Mouse (Mus musculus) limb, embryonic 14.5 days (tissue): ENCODE results near the gene Lrba. TPM values are rescaled to one million over a fixed set of nuclear protein-coding genes. Genes with fewer than 3 reads are reported as not detected.

Source experiments
- ATAC-seq: fragments of 200-750 bp; cut with Nextera tagmentation; 2 replicates; pipeline ENCODE4 v1.8.0; 2017; ENCODE audit warnings: low read depth, moderate number of reproducible peaks, moderate TSS enrichment; ENCODE audit not compliant: low FRiP score
- DNase-seq: peaks from one replicate; pipeline ENCODE4 v3.0.0-alpha.2; 2015; ENCODE audit warnings: low spot score
- H3K27ac ChIP-seq: fragments of 300-500 bp; sonication (generic); replicated peaks from 2 replicates; pipeline ENCODE4 v1.5.1; 2014; ENCODE audit warnings: low read depth, mild to moderate bottlenecking, low read length, moderate library complexity, mixed read lengths
- H3K27me3 ChIP-seq: fragments of 300-500 bp; sonication (generic); 2 replicates; pipeline ENCODE4 v1.6.1; 2014; ENCODE audit warnings: low read length, mixed read lengths; ENCODE audit not compliant: control insufficient read depth, insufficient read depth
- H3K36me3 ChIP-seq: fragments of 300-500 bp; sonication (generic); 2 replicates; pipeline ENCODE4 v1.6.1; 2014; ENCODE audit warnings: mild to moderate bottlenecking, low read length, moderate library complexity, mixed read lengths; ENCODE audit not compliant: control insufficient read depth, insufficient read depth
- H3K4me1 ChIP-seq: fragments of 300-500 bp; sonication (generic); 2 replicates; pipeline ENCODE4 v1.6.1; 2014; ENCODE audit warnings: antibody characterized with exemption, low read length, mixed read lengths; ENCODE audit not compliant: control insufficient read depth, insufficient read depth
- H3K4me2 ChIP-seq: fragments of 300-500 bp; sonication (generic); replicated peaks from 2 replicates; pipeline ENCODE4 v1.6.1; 2014; ENCODE audit warnings: low read depth, mild to moderate bottlenecking, low read length, moderate library complexity; ENCODE audit not compliant: severe bottlenecking
- H3K4me3 ChIP-seq: fragments of 300-500 bp; sonication (generic); replicated peaks from 2 replicates; pipeline ENCODE4 v1.5.1; 2014; ENCODE audit warnings: low read length
- H3K9ac ChIP-seq: fragments of 300-500 bp; sonication (generic); 2 replicates; pipeline ENCODE4 v1.6.1; 2014; ENCODE audit warnings: mild to moderate bottlenecking, low read depth, low read length, moderate library complexity; ENCODE audit not compliant: severe bottlenecking
- H3K9me3 ChIP-seq: fragments of 300-500 bp; sonication (generic); 2 replicates; pipeline ENCODE4 v1.6.1; 2016; ENCODE audit warnings: low read length; ENCODE audit not compliant: control insufficient read depth
- POLR2A ChIP-seq: fragments of 200-500 bp; IDR thresholded peaks from 2 replicates; pipeline ENCODE4 v1.8.0; 2012; ENCODE audit warnings: inconsistent platforms, mild to moderate bottlenecking, moderate library complexity, borderline replicate concordance; ENCODE audit not compliant: insufficient read depth, insufficient read length; ENCODE audit errors: extremely low read depth
- WGBS: fragments of 180-500 bp; shearing (Covaris S2); extraction: QIAGEN DNeasy Blood & Tissue Kit; methylation state at CpG from one replicate; pipeline ENCODE4 v1.1.7; 2014; 5-methylcytosine and 5-hydroxymethylcytosine counted together
- polyA plus RNA-seq, 2 experiments: library from polyadenylated mRNA; depleted of rRNA in 1 of 2; stranded (reverse) in 1 of 2; unstranded in 1 of 2; fragments of >200 nt; fragmentation: Nextera tagmentation in 1 of 2; extraction: Ambion mirVana in 1 of 2; gene quantifications; 2 replicates each; pipeline versions ENCODE4 v1.2.1 to v1.2.3; 2012 to 2014

The Lrba gene
- polyA plus RNA-seq, 2 experiments: 8.9 to 13.6 TPM

DNA sequence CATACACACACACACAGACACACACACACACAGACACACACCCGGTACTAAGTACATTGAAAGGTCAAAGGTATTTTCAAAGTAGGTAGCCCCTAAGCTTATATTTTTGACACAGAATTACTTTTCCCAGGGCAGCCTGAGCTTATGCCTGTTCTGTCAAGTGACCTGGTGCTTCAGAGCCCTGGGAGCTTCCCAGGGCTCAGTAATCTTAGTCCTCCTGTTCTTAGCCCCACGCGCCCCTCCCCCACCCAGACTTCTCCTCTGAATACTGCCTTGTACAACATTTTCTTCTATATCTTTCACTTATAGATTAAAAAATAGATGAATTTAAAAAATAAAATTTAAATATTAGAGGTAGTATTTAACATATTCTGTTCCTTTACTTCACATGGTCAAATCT is 320.3 kb downstream of the Lrba start:
- WGBS: 13% methylated on average over 3 of the region's 3 CpGs
- Histone ChIP-seq H3K36me3 (peaks cover 2% of the 10 kb centered on the region; the same call in 1 of the 2 replicates), H3K27me3 (no peaks in the 10 kb centered on the region), H3K4me3 (peak overlapping the region; percentile 44), H3K9me3 (no peaks in the 10 kb centered on the region), H3K4me2 (peak overlapping the region; percentile 40), H3K9ac (peak overlapping the region; percentile 66), H3K4me1 (0 out of 2 replicates have a peak, but pooled peaks cover 2% of the 10 kb centered on the region), H3K27ac (peak overlapping the region; percentile 77)
- TF ChIP-seq POLR2A: no peak
- DNase-seq (peak; percentile 66), ATAC-seq (no peak)

DNA sequence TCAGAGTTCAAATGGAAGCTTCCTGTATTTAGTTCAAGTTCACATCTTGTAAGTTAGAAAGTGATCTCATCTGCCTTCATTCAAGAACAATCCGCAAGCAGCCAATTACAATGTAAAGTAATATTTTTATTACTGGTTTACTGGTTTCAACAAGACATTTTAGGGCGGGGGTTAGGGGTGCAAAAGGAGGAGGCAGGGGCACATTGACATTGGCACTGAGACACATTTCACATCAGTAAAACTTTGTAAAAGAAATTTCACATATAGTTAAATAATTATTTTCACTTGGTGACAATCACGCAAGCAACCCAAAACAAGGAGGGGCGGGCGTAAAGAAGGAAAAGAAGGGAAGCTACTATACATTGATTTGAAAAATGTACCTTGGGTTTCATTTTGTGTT is 321.5 kb downstream of the Lrba start:
- WGBS: 7% methylated on average over 5 of the region's 5 CpGs
- no peak for ATAC-seq
- peak overlapping the region; percentile 98 for H3K9ac ChIP-seq
- H3K27me3 ChIP-seq: no peaks in the 10 kb centered on the region
- peak overlapping the region; percentile 99 for H3K27ac ChIP-seq
- peak overlapping the region; percentile 71 for H3K4me3 ChIP-seq
- no peak for DNase-seq
- TF ChIP-seq POLR2A: no peak
- no peaks in the 10 kb centered on the region for H3K9me3 ChIP-seq
- H3K4me1 ChIP-seq: peaks cover 11% of the 10 kb centered on the region; the same call in 1 of the 2 replicates
- peak overlapping the region; percentile 68 for H3K4me2 ChIP-seq
- H3K36me3 ChIP-seq: peaks cover 2% of the 10 kb centered on the region; the same call in 1 of the 2 replicates

DNA sequence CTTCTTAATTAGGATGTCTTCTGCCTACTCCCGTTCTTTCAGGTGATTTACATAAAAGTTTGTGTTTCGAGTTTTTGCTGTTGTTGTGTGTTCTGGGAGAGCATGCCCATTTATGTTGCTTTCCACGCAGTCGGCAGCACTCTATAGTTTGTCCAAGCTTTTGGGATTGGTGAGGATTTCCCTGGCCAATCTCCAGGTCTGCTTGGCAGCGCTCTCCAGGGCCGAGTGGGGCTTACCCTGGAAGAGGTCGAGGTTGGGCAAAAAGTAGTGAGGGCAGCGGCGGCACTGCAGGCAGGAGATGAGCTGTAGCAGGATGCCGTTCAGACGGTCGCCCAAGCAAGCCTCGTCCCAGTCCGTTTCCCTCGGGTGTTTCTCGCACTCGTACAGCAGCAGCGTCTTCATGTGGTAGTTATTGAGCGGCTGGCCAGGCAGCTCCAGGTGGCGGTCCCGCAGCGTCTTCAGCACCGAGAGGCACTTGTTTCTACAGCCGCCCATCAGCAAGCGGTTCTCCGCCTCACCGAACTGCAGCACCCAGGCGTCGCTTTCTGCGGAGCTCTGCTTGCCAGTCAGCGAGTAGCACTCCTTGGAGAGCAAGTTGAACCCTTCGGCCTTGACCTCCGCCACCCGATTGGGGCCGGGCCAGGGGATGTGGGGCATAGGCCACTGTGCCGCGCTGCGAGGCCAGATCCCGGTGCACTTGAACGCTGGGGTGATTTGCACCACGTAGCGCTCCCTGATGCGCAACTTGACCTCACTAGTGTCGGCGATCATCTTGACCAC is 322.2 kb downstream of the Lrba start:
- TF ChIP-seq POLR2A: 0 out of 2 replicates have a peak, but pooled peaks have one; percentile 18
- Histone ChIP-seq H3K4me2 (peak overlapping the region; percentile 68), H3K36me3 (peaks cover 2% of the 10 kb centered on the region; the same call in 1 of the 2 replicates), H3K4me3 (peak overlapping the region; percentile 71), H3K9ac (peak overlapping the region; percentile 98), H3K27ac (peak overlapping the region; percentile 99), H3K27me3 (no peaks in the 10 kb centered on the region), H3K9me3 (no peaks in the 10 kb centered on the region), H3K4me1 (peaks cover 17% of the 10 kb centered on the region)
- no peak for DNase-seq
- no peak for ATAC-seq
- under 1% methylated on average over 42 of the region's 45 CpGs for WGBS

DNA sequence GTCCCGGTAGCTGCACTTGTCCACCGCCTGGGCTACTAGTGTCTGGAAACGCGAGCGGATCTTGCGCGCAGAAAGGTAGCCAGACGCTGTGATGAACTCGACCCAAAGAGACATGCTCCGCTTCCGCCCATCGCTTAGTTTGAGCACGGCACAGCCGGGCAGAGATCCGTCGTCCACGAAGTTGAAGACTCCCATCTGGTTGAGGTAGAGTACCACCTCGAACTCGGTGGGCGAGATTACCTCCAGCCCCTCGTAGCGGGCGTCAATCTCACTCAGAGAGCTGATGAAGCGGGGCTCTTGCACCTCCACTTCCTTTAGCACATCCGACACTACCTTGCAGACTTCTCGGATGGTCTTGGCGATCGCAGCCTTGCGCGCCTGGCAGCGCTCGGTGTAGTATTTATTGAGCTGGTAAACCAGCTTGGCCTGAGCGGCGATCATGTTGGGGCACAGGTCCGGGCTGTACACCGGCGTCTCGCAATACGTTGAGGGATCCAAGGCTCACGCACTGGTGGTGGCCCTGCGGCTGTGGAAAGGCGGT is 322.8 kb downstream of the Lrba start:
- peak overlapping the region; percentile 71 for H3K4me3 ChIP-seq
- ATAC-seq: no peak

More for the DNA sequence above, 322.8 kb downstream of the Lrba start:
- TF ChIP-seq POLR2A: 0 out of 2 replicates have a peak, but pooled peaks have one; percentile 10
- peak overlapping the region; percentile 68 for H3K4me2 ChIP-seq
- peak overlapping the region; percentile 98 for H3K9ac ChIP-seq
- no peaks in the 10 kb centered on the region for H3K27me3 ChIP-seq
- H3K9me3 ChIP-seq: no peaks in the 10 kb centered on the region
- H3K4me1 ChIP-seq: peaks cover 17% of the 10 kb centered on the region
- H3K36me3 ChIP-seq: peaks cover 2% of the 10 kb centered on the region; the same call in 1 of the 2 replicates
- no peak for DNase-seq
- peak overlapping the region; percentile 99 for H3K27ac ChIP-seq
- under 1% methylated on average over 42 of the region's 42 CpGs for WGBS
